Mouse (Mus musculus) left cerebral cortex, adult 9 months (tissue): ENCODE measurements around the gene Ly86.

ENCODE experiments used
- DNase-seq, 2 experiments: peaks; one replicate each; pipeline ENCODE4 v3.0.0; 2022; ENCODE audit warnings: low spot score in 2 of 2

The Ly86 gene

GRCm38 (mm10) chr13:37432653-37433052, 87.6 kb downstream of the Ly86 start:
- no peak for DNase-seq

DNA sequence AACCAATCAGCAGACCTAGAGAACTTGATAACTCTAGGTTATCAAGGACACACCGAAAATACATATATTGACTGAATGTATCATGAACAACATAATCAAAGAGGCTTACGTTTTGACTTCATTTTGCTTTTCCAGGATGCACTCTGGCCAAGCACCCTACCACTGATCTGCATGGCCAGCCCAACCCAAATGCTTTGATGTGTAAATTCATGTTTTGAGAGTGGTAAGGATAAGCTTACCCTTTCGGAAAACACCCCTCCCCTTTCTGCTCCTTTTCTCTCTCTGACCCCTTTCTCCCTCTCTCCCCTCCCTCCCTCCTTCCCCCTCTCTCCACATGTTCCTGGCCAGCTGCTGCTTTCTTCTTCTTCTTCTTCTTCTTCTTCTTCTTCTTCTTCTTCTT, 88.1 kb downstream of the Ly86 start:
- no peak for DNase-seq

GRCm38 (mm10) chr13:37433730-37434129, 88.7 kb downstream of the Ly86 start:
- DNase-seq, result no peak

DNA sequence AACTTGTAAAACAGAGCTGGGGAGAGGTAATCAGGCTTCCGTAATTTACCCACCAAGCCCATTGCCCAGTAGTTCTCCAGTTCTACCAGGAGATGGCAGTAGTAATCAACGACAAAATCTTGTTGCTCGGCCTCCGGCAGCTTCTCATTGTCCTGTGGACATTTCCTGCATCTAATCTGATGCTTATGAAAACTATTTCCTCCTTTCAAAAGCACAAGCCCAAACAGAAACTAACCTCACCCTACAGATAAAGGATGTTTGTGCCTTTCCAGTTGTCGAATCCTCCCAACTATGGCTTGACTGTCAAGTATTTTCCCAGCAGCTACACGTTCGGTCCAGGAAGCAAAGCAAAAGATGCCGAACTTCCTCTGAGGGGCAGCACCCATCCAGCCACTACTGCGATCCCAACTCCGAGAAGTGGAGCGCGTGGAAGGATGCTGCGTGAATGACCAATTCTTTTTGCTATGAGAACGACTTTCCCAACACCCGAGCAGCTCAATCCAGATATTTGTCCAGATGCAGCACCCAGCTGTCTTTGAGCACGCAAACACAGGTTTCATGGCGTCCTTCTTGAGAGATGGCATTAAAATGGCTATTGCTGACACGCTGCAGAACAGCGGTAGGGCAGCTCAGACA, 89.2 kb downstream of the Ly86 start:
- peak; percentile 35 to 78 for DNase-seq

- no peak for DNase-seq
Observed at GRCm38 (mm10) chr13:37434841-37435240, 89.8 kb downstream of the Ly86 start.

DNA sequence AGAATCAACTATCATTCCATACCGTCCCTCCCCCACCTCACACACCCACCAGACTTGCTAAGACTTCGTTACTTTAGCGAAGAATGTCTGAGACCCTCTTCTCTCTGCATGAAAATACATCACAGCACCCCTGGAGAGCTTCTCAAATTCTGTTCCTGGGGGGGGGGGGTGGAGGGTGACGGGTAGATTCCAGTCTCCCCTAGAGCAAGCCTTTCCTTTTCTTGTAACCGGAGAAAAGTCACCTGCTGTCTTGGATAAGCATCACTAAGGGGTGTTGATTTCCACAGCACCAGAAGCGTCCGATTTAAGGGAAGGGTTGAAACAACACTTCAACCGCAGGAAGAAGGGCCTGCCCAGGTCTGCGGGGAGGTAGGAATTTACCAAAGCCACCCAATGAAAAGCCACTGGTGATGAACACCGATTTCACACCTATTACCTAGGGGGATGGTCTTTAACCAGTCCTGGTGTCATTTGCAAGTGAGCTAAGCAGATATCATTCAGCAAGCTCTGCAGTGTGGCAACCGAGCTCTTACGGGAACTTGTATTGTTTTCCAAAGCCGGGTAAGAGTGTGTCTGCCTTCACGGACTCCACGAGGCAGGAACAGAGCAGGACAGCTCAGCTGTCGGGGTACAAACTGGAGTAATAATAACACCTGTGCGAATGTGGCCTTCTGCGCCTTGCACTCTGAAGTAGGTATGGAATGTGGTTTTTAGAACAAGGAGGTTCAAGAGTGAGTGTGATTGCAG, 91.4 kb downstream of the Ly86 start:
- no peak for DNase-seq

DNA sequence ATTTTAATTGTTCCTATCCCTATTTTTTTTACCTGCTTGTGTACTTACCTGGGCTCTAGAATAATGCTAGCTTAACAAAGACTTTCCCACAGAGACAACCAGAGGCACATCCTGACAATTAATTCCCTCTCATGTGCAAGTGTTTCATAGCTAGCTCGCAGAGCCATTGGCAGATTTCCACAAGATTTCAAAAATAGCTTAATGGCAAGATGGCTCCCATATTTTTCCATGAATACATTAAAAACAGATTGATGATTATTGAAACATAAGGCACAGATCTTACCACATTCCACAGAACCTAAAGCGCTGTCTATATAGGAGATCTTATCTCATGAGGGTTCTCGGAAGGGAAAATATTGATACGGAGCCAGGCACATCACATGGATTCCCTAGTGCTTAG, 93.8 kb downstream of the Ly86 start:
- no peak for DNase-seq

GRCm38 (mm10) chr13:37439477-37439876, 94.5 kb downstream of the Ly86 start:
- DNase-seq, result no peak

DNA sequence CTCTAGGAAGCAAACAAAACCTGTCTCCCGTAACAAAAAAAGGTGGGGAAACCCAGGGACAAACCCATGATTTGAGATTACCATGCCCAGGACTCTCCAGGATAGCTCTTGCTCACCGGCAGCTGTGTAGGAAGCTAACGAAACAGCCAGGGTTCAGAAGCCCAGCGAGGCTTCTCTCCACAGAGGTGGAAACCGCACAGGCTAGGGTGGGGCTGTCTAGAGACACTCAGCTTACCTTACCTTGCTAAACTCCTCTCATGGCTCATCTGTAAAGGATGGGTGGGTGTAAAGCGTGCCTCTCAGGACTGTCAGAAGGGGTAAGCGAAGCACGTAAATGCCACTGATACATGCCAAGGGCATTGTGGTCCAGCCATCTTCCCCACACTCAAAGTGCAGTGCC, 94.9 kb downstream of the Ly86 start:
- DNase-seq, result no peak

- DNase-seq, result no peak
Observed at GRCm38 (mm10) chr13:37440593-37441307, 95.7 kb downstream of the Ly86 start.

GRCm38 (mm10) chr13:37442058-37442457, 97.0 kb downstream of the Ly86 start:
- no peak for DNase-seq

DNA sequence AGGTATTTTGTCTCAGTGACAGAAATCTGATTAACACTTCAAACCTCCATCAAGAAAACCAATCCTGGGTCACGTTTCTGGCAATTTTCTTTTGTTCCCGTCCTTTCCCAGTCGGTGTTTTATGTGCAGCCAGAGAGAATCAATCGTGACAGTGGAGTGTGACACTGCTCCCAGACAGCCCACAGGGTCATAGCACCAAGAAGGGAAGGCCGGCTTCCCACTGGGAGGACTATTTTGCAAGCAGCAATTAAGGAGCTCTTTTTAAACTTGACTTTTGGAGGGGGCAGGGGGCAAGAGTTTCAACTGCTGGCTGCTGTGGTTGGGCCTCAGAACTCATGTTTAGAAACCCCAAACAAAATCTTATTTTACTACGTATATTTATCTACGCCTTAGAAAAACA, 97.5 kb downstream of the Ly86 start:
- DNase-seq, result no peak

DNA sequence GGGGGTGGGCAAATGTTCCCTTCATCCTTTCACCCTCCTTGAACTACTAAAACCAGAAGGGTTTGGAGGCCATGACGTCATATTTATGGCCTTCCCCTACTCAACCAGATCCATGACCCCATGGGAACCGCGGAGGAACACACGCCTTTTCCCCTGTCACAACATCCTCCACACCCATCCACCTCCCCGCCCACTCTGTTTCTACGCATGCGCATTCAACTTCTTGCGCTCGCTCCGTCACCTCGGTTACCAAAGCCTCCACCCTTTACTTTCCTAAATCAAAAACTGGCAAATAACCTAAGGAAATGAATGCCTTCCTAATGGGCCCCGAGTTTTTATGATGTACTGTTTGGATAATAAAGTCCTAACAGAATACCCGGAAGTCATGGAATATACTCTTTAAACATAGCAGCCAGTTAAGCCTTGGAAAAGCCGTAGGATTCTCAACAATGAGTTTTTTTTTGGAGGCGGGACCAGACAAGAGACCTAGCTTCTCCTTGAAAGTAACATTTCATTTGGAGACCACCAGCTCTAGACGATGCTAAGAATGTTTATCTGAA, 101.8 kb downstream of the Ly86 start:
- no peak for DNase-seq

DNA sequence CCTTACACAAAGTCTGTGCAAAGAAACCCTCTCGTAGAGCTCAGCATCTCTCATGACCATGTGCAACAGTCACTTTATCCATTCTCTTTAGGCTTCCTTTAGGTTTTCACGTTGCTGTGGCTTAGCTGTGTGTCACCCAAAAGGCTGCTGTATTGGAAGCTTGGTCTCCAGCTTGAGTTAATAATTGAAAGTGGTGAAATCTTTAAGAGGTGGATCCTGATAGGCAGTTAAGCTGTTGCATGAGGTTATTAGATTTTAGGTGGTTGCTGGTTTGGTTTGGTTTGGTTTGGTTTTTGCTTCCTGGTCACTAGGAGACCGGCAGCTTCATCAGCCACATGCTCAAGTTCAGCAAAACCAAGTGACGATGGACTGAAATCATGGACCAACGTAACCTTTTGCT, 106.0 kb downstream of the Ly86 start:
- no peak for DNase-seq

- DNase-seq, result peak in 1 of 2 experiments; percentile 44
Observed at GRCm38 (mm10) chr13:37451471-37451870, 106.5 kb downstream of the Ly86 start.

- peak in 1 of 2 experiments; percentile 58 for DNase-seq
Observed at GRCm38 (mm10) chr13:37452022-37452941, 107.3 kb downstream of the Ly86 start.

DNA sequence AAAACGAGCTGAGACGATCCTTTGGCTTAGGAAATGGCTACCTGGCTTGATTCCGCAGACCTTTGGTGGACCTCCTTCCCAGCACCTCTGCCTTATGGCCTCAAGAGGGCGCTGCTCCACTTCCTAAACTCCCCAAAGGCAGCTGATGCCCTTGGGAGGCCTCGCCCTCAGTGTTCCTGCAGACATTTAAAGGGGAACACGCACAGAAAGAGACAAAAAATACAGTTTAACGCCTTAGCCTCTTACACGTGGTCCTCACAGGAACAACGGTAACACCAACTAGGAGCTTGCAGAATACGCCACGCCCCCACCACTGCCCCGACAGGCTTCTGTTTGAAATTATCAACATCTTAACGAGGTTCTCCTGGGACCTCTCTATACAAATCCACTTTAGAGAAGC, 108.2 kb downstream of the Ly86 start:
- DNase-seq, result peak; percentile 61 to 89

- no peak for DNase-seq
Observed at GRCm38 (mm10) chr13:37454356-37454755, 109.3 kb downstream of the Ly86 start.

DNA sequence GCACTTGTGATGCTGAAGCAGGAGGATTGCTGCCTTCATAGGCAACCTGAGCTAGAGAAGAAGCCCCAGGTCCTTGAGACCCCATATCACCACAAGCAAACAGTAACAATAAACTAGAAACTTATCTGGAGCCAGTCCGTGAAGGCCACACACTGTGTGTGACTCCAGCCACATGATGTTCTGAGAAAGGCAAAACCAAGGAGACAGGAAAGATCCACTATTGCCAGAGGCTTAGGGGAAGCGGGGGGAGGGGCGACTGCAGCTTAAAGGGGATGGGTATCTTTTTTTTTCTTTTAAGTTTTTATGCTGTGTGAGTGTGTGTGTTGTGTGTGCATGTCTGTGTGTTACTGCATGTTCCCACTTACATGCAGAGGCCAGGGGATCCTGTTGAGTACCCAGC, 110.6 kb downstream of the Ly86 start:
- DNase-seq, result no peak

DNA sequence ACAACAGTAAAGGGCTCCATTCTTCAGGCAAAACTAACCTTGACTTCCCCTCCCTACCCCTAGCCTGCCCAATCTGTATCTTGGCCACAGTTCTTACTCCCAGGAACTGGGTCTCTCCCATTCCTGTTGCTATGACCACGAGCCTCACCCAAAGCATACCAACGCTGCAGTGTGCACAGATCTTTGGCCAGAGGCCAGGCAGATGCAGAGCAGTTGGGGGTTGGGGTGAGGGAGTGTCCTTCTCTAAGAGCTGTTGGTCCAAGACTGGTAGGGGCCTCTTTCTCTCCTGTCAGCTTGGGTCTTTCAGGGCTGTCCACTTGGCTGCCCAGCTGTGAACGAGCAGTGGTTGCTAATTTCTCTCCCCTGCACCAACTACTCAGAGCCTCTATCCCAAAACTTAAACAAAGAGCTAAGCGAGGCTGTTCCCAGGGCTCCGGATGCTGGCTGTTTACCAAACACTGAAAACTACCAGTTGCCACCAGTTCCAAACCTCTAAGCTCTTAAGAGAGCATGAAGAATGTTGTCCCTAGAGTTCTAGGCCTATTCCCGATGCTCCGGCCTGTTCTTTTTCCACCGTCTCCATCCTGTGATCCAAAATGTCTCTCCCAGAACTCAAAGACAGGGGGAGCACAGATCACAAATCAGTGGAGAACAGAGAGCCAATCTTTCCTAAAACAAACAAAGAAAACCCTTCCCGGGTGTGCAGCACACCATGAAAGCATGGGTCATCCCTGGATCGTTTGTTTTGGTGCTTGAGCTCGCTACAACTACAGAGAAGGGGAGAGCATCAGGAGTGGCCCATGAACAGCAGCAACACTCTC, 112.2 kb downstream of the Ly86 start:
- peak; percentile 42 to 47 for DNase-seq

DNA sequence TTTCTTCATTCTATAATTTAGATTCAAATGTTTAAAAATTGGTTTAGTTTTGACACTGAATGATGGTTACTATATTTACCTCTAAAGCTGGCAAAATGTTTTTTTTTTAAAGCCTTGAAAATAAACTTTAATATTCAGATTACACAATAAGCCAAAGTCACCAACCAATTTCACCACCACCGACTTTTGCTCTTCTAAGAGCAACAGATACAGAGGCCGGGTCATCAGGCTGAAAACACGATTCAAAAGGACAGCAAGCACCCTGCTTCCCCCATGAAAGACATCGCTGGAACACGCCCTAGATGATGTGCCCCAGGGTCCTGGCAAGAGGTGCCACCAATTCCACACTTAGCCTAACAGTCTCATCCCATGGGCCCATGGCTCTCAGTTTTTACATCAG, 113.5 kb downstream of the Ly86 start:
- DNase-seq, result no peak
